Mouse (Mus musculus): ENCODE measurements around the gene Ntrk2. TPM values are rescaled to one million over a fixed set of nuclear protein-coding genes. Genes with fewer than 3 reads are reported as not detected.
"Not testable (repeated sequence)": the region's sequence is repeated elsewhere in the genome, so short reads cannot be mapped to it uniquely, and the experiment has no call there.

Gene Ntrk2
- total RNA-seq, 2 experiments from 2014 or later: 1.9 to 2.0 TPM

DNA sequence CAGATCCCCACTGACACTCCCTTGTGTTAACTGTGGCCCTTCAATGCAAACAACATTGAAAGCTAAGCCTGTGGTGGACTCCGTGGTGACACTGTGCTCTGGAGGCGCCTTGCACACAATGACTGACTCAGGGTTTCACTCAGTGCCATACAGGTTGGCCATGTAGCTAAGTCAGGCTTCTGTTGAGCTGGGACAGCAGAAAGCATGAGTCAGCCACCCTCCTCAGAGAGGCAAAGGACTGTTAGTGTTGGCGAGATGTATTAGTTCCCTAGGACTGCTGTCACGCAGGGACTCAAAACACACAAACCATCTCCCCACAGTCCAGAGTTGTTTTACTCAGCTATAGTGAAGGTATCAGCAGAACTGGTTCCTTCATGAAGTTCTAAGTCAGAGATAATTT is 245.8 kb downstream of the Ntrk2 start:
- DNase-seq: no peak

DNA sequence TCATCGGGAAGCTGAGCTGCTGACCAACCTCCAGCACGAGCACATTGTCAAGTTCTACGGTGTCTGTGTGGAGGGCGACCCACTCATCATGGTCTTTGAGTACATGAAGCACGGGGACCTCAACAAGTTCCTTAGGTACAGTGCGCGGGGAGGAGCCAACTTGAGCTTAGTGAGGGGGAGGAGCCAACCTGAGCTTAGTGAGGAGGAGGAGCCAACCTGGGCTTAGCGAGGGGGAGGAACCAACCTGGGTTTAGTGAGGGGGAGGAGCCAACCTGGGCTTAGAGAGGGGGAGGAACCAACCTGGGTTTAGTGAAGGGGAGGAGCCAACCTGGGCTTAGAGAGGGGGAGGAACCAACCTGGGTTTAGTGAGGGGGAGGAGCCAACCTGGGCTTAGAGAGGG is 248.0 kb downstream of the Ntrk2 start:
- not testable (repeated sequence) for DNase-seq

DNA sequence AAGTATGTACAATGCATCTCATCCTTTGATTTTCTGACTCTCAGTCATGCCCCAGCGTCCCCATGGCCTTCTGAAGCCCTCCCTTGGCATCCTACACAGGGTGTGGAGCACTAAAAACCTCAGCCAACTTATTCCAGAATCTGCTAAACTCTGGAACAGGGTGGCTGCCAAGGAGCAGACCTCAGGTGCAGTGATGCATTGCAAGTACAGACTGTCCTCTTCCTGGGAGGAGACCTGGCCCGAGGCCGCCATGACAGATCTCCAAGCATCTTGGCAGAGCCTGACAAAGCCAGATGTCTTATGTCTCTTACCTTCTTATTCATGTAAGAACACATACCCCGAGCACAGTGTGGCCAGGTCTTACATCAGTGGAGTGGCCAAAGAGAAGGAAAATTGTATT is 250.5 kb downstream of the Ntrk2 start:
- DNase-seq: no peak

DNA sequence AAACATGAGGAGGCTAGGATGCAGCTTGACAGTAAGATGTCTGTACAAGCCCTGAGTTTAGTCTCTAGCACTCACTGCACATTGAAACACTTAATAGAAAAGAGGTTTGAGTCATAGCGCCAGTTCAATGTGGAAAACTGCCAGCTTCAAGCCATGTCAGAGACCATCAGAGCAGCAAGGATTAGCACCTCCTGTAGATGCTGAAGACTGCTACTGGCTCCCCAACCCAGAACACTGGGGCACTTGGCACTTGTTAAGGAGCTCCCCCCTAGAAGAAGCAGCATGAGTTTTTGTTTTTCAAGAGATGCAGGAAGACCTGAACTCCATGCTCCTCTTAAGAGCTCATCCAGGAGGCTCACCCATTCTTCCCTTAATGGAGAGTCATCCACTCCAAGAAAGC is 251.5 kb downstream of the Ntrk2 start:
- no peak for DNase-seq

DNA sequence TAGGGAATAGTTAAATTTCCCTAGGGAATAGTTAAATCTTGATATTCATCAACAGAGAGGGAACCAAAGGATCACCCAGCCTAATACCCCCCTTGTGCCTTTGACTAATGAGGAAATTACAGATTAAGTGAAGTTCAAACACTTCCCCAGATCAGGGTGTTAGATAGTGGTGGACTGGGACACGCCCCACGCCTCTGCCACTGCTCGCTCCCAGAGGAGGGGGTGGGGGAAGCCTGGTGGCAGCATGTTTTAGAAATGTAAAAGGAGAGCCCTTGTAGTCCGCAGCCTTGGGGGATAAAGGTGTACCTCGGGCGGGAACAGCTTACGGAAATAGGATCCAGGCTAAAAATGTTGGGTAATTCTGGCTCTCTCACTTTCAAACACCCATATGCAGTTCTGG is 252.7 kb downstream of the Ntrk2 start:
- DNase-seq: no peak

DNA sequence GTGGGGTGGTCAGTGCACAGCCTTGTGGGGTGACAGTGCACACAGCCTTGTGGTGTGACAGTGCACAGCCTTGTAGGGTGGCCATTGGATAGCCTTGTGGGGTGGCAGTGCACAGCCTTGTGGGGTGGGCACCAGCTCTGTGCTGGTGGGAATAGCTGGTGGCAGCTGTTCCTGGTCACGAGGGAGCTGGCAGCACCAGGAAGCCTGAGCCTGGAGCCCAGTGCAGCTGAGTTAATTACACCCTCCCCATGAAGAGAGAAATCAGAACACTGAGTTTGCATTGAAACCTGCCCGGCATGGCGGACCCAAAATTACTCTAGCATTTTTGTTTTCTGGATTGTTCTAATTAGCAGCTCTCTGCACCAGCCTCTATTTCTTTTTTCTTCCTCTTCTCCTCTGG is 259.3 kb downstream of the Ntrk2 start:
- DNase-seq: no peak

DNA sequence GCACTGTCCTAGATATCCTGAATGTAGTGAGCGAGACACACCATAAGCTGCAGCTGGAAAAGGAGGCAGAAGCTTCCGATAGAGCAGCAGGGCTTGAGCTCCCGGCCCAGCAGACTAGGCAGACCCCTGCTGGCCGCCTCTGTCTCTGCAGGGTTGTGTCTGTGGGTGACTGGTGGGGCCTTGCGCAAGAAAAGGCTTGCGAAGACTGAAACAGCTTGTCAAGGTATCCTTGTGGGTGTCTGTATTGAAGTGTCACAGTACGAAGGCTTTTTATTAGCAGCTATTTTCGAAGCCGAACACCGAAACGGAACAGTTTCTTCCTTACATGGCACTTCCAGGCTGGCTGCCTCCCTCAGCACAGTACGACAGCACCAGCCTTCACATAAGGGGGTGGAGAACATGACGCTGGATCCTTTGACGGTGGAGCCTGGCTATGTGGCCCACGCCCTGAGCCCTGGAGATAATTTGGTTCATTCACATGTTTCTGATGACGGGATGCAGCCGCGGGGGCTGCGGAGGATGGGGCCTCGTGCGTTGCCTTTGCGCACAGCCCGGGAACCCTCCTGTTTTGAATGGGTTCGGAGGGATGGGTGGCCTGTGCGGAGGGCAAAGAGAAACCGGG is 267.4 kb downstream of the Ntrk2 start:
- DNase-seq: peak; percentile 84

DNA sequence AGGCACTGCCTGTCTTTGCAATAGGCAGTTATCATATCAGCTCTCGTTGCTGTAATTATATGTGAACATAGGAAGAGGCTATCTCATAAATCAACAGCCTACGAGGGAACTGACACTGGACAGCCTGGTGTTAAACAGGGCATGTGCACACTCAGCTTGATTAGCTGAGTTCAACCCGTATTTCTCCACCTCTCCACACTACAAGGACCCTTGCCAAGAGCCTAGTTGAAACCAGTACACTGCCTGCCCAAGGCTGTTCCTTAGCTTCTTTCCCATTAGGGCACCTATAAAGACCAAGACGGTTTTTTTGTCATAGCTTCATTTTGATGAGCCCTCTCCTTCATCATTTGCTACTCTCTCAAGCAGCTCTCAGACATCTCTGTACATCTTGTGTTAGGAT is 270.1 kb downstream of the Ntrk2 start:
- DNase-seq: no peak

DNA sequence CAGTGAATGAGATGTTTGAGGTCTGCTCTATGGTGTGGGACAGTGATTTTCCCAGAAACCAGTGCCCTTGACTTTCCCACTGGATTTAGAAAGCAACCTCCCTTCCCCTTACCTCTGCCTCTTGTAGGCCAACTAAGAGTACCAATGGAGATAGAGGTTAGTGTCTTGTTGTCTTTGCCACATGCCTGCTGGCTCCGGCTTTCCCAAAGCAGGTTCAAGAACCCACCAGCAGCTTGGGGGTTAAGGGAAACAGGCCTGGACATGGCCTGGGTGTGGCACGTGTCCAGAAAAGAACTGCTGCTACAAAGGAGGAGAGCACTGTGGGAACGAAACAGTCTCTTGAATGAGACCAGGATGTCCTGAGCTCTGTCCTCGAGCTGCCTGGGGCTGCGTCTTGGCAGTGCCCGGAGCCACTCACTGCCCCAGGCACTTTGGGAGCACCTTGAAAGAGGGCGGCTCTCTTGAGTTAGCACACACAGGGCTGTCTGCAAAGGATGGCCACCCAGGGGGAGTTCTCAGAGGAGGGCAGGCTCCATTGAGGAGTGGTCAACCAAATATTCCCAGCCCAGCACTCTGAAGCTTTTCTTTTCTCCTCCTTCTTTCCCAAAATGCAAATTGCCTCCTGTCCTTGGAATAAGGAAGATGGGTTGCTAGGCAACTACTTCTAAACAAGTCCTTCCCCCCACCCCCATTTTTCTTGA is 273.5 kb downstream of the Ntrk2 start:
- no peak for DNase-seq

DNA sequence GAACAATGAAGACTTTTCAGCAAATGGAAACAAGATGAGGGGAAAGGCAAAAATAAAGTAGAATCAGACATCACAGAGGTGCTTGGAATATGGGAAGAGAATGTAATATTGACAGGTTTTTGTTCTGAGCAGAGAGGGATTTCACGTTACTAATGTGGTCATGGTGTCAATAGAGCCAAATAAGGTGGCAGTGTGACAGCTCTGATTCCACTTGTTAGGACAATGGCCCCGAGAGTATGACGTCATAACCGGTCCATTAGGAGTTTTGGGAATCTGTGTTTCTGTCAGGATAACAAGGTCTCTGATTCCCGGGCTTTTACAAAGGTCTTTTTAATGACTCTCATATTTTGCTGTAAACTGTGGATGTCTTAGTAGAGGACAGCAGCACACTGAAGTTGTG is 274.1 kb downstream of the Ntrk2 start:
- no peak for DNase-seq

DNA sequence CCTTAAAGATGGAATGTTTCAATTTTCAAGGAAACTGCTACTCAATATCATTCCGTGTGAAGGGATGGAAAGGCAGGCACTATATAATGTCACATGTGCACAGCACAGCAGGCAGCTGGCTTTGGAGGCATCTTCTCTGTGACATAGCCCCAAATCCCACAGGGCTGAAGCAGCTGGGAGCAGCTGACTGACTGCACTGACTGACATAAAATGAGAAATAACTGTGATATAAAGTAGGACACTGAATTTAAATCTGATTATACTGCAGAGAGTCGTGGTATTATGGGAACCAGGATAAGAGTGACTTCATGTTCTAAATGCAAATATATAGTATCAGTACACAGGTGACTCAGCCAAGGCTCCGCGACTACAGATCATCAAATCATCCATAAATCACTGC is 282.6 kb downstream of the Ntrk2 start:
- peak; percentile 18 for DNase-seq

DNA sequence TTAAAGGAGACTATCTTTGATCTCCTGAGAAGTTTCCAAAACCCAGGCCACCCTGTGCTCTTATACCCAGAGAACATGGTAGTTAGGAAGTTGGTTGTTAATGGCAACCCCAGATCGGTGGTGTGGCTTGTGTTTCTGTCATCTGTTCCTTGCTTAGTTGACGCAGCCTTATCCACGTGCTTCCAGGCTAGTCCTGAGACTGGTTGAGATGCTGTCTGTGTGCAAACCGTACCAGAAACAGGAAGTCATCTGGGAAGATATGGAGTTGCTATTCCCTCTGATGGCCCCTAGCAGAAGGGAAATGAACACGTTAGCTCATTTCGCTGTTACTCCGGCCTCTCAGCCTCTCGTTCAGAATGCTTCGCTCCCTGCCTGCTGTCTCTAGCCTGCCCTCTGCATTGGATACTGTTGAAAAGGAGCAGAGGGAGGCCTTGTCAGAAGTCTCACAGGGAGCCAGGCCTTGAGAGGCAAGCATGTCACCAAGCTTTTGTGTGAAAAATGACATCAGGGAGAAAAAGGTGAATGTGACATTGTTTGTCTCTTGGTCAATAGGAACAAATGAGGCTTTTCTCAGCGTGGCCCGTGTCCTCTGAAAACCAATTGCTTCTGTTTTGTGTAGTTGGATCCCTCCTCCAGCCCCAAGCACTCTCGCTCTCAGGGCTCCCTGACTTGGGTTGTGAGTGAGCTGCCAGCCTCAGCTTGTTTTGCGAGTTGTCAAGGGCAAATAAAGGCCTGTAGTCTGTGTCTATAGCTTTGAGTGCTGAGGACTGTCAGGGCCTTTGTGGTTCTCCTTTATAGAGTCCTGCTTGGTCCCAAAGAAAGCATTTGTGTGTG is 285.0 kb downstream of the Ntrk2 start:
- no peak for DNase-seq

DNA sequence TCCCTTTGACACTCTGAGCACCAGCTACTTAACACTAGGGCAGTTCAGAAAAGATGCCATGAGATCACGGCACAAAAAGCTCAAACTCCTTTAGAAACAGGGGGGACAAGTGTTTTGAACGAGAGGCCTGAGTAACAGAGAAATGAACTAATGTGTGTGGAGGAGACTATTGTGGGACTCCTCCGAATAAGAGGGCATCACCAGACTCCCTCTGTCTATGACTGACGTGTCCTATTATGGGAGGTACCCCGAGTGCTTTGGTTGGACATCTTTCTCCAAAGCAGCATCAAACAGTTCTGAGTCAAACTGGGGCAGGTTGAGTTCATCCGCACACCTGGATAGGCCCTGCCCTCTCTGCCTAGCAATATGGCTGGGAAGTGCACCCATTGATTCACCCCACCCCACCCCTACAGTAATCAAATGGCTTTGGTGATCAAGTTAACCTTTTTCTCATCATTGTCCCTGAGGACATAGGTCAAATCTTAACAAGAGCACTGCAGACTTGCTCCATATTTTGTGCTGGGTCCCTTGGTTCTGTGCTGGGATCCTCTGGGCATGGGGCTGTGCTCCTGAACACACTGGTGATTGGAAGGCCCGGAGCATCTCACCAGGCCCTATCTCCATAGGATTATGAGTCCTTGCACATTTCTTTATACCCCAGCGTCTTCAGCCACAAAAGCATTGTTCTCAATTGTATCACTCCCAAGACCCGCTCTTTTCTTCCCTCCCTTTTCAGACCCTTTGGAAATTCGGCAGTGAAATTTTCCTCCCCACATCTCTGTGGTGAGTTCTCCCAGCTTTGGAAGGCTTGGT is 285.9 kb downstream of the Ntrk2 start:
- DNase-seq: no peak

DNA sequence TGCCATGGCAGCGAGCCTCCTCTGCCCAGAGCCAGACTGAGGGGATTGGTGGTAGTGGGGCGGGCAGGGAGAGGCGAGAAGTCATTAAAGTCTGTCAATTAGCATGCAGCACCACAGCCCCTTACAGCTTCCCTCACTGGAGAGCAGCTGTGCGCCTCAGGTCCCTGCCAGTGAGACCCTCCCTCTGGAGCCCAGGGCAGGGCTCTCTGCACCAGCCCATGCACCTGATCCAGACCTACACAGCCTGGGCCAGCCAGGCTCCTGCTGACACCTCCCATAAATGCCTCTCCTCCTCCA is 286.4 kb downstream of the Ntrk2 start:
- no peak for DNase-seq

DNA sequence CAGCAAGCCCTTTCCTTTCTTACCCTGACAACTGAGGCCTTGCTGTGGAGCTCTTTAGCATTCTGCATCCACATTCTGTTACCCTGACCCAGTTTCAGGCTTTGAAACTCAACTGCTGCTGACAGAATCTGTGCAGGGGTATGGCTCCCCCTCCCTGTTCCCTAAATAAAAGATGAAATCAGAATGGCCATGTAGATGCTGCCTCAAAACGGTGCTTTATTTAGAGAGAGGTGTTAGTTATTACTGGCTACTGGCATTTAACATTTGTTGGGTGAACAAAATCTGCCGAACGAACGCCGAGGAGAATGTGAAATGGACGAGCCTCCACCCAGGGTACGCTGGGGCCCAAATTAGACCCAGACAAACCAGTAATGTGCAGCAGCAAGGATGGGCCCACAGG is 288.4 kb downstream of the Ntrk2 start:
- DNase-seq: no peak

DNA sequence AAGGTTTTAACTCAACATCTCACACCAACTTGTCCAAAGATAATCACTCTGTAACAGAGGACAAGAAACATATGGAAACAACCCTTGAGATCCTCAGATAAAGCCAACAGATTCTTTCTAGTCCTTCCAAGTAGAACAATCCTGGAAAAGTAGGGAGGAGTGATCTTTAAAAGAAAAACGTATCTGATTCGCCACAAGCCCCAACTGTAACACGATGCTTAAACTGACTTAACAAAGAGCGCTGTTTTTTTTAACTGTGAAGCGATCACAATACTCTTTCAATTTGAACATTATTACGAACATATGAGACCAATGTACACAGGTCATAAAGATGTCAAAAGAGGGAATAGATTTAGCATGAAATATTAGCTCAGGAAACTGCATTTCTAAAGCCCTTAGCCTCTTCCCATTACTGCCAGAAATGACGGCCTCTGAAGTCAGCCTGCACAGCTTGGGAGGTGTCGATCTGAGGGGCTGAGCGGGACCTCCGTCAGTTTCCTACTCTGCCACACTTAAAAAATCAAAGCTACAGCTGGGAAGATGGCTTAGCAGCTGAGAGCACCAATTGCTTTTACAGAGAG is 289.5 kb downstream of the Ntrk2 start:
- DNase-seq: no peak

DNA sequence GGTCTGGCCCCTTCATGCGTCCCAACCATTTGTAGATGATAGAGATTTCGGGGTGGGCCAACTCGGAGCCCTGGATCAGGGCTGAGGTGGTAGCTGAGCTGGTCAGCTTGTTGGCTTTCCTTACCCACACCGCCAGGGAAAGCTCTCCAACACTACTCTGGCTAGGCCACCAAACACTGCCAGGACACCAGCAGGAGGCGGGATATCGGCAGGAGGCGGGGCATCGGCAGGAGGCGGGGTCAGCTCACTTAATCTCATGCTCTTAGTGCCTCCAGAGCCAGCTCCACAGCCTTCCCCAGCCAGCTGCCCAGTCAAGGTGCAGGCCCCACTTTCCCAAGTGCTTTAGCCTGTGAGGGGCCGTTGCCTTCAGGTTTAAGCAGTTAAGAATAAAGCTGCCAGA is 293.7 kb downstream of the Ntrk2 start:
- DNase-seq: no peak

DNA sequence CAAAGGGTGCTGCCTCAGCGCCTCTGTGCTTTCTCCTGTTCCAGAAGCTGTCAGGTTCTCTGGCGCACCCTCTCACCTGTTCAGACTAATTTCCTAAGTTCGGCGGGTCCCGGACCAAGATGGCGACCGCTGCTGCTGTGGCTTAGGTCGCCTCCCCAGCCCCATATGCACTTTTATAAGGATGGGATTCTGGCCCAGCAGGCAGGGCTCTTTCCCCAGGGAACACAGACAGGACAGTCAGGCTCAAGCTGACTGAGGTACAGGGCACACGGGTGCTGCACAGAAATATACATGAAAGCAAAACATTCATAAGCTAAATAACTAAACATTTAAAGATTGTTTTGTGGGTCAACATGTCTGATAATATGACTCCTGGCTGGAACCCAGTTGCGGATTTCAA is 301.4 kb downstream of the Ntrk2 start:
- DNase-seq: not testable (repeated sequence)

DNA sequence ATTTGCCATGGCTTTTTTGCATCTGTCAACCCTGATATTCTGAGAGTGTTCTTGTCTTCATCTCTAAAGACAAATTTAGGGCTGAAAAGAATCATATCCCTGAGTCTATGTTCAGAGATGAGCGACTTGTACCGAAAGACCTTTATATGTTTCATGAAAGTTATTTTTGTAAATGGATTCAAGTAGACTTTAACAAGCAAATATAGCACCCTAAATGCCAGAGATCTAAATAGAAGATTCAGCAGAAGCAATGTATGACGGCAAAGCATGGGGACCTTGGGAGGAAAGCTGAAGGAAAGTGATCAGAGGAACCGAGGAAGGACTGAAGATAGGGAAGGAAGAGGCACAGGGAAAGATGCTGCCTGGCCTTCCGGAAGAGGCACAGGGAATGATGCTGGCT is 303.7 kb downstream of the Ntrk2 start:
- no peak for DNase-seq

DNA sequence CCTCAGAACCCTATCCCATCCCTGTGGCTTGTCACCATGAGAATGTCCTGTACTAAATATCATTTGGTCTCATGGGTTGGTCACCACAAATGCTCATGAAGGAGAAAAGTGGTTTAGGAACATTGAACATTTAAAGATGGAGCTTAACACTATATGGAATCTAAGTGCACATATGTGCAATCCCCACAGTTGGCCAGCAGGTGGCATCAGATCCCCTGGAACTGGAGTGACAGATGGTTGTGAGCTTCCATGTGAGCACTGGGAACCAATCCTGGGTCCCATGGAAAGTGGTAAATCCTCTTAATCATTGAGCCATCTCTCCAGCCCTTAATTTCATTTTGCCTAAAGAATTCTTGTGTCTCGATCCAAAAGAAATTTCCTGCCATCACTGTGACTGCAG is 308.3 kb downstream of the Ntrk2 start:
- no peak for DNase-seq

DNA sequence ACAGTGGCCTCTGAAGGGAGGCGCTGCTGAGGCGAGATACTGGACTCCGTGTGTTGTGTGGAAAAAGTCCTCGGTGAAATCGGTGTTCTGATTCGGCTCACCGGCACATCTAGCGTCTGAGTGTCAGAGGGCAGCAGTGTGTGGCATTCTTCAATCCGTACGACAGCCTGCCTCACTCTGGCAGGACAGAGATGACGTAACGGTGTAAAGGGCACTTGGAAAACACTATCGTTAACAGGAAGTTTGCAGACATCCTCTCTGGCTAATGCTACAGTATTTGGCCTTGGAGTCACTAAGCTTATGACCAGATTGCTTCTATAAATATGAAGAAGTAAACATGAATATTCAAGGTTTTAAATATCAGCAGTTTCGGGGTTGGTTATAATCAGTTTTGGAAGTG is 309.2 kb downstream of the Ntrk2 start:
- DNase-seq: no peak

DNA sequence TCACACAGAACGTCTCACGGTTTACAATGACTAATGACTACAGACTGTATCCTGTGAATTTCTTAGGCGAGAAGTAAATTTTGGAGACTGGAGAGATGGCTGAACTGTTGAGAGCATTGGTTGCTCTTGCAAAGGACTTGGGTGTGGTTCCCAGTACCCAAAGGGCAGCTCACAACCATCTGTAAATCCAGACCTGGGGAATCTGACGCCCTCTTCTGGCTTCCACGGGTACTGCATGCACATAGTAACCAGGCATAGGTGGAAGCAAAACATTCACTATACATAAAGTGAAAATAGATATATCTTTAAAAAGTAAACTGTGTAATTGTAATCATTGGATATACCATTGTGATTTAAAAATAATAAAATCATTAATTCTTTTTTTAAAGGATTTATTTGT is 310.9 kb downstream of the Ntrk2 start:
- DNase-seq: no peak
